Mouse (Mus musculus) E14TG2a.4 (cell line): ENCODE data around the gene Upp2.

Source experiments
- CTCF ChIP-seq: conservative IDR thresholded peaks from 2 replicates; pipeline ENCODE4 v1.5.1; 2014; ENCODE audit warnings: low read length
- NANOG ChIP-seq: IDR thresholded peaks from 2 replicates; pipeline ENCODE4 v1.6.1; 2014; ENCODE audit warnings: borderline replicate concordance, low read length, mixed read lengths
- POU5F1 ChIP-seq: IDR thresholded peaks from 2 replicates; pipeline ENCODE4 v1.6.1; 2014; ENCODE audit warnings: low read length, borderline replicate concordance

GRCm38 (mm10) chr2:58532260-58532850 lies 34.7 kb upstream of the Upp2 start:
- TF ChIP-seq CTCF (no peak), NANOG (no peak), POU5F1 (no peak)
